In genomic region chr3:6018749-6019148, GRCm38 (mm10) we compare ENCODE assay signal across 24 mouse cellular contexts.
DNase-seq lines count a peak whose midpoint lies in the region; ATAC-seq lines count a peak whose summit lies in the region.
"Had no signal": no experiment of that assay in that cellular context is flagged by ENCODE, and none has a peak within 500 bp of the region (broad histone marks: within the 10 kb centered on the region; RNA-seq: fewer than 3 reads in every experiment).

No protein-coding gene starts in this region.

- no peak overlapping the region for H3K4me2 ChIP-seq in forebrain, embryonic 13.5 days
- H3K4me2 ChIP-seq in forebrain, embryonic 15.5 days (replicated peaks) = no peak overlapping the region
- H3K4me2 ChIP-seq in forebrain, embryonic 12.5 days = no peak overlapping the region
- H3K4me2 ChIP-seq in forebrain, embryonic 16.5 days (ENCODE audit: low read length) = no peak overlapping the region
- H3K4me2 ChIP-seq in hindbrain, embryonic 13.5 days = no peak overlapping the region
- H3K4me2 ChIP-seq: embryonic facial prominence, embryonic 12.5 days had no signal

- DNase-seq in forebrain, embryonic 10.5 days (ENCODE audit: extremely low spot score, low spot score) = no peak
- DNase-seq in telencephalon, adult 2 months (ENCODE audit: low read depth, low spot score) = peak; percentile 0
- no peak for DNase-seq in left cerebral cortex, adult 9 months (ENCODE audit: low spot score in 2 of 2)
- DNase-seq: adrenal gland, adult 8-10 months; adrenal gland, postnatal 14 days; adrenal gland, postnatal 36 days; B cell, adult 2 months; cerebellum, adult 11-12 months; cerebellum, adult 2 months; cerebellum, adult 9-10 months; cerebellum, postnatal 10 days; cerebellum, postnatal 25 days had no signal

- H3K27ac ChIP-seq in forebrain, embryonic 13.5 days = no peak overlapping the region
- H3K27ac ChIP-seq in forebrain, embryonic 10.5 days = no peak overlapping the region
- H3K27ac ChIP-seq in forebrain, embryonic 15.5 days (replicated peaks) = no peak overlapping the region
- H3K27ac ChIP-seq in forebrain, embryonic 12.5 days = no peak overlapping the region
- H3K27ac ChIP-seq in forebrain, embryonic 16.5 days (ENCODE audit: low read length) = no peak overlapping the region
- H3K27ac ChIP-seq in hindbrain, embryonic 13.5 days = no peak overlapping the region
- H3K27ac ChIP-seq: embryonic facial prominence, embryonic 10.5 days; embryonic facial prominence, embryonic 12.5 days had no signal

- H3K9ac ChIP-seq in forebrain, embryonic 13.5 days = no peak overlapping the region
- H3K9ac ChIP-seq in forebrain, embryonic 15.5 days (replicated peaks) = no peak overlapping the region
- H3K9ac ChIP-seq in forebrain, embryonic 12.5 days = no peak overlapping the region
- H3K9ac ChIP-seq in forebrain, embryonic 16.5 days (replicated peaks; ENCODE audit: low read depth, low read length) = no peak overlapping the region
- H3K9ac ChIP-seq in hindbrain, embryonic 13.5 days = no peak overlapping the region
- H3K9ac ChIP-seq: embryonic facial prominence, embryonic 12.5 days had no signal

- no peak overlapping the region for H3K4me3 ChIP-seq in forebrain, embryonic 13.5 days
- no peak overlapping the region for H3K4me3 ChIP-seq in forebrain, embryonic 10.5 days
- no peak overlapping the region for H3K4me3 ChIP-seq in forebrain, embryonic 15.5 days
- H3K4me3 ChIP-seq in forebrain, embryonic 12.5 days (replicated peaks) = no peak overlapping the region
- H3K4me3 ChIP-seq in forebrain, embryonic 16.5 days (replicated peaks; ENCODE audit: low read length) = no peak overlapping the region
- H3K4me3 ChIP-seq in hindbrain, embryonic 13.5 days = no peak overlapping the region
- H3K4me3 ChIP-seq: embryonic facial prominence, embryonic 10.5 days; embryonic facial prominence, embryonic 12.5 days had no signal

- H3K9me3 ChIP-seq in forebrain, embryonic 13.5 days (replicated peaks) = no peaks in the 10 kb centered on the region
- H3K9me3 ChIP-seq in forebrain, embryonic 10.5 days = no peaks in the 10 kb centered on the region
- H3K9me3 ChIP-seq in forebrain, embryonic 15.5 days = no peaks in the 10 kb centered on the region
- no peaks in the 10 kb centered on the region for H3K9me3 ChIP-seq in forebrain, embryonic 12.5 days
- H3K9me3 ChIP-seq in forebrain, embryonic 16.5 days (ENCODE audit: control insufficient read depth, low read length) = no peaks in the 10 kb centered on the region
- no peaks in the 10 kb centered on the region for H3K9me3 ChIP-seq in hindbrain, embryonic 13.5 days
- H3K9me3 ChIP-seq: embryonic facial prominence, embryonic 10.5 days; embryonic facial prominence, embryonic 12.5 days; G1E had no signal

- H3K27me3 ChIP-seq in forebrain, embryonic 13.5 days = no peaks in the 10 kb centered on the region
- no peaks in the 10 kb centered on the region for H3K27me3 ChIP-seq in forebrain, embryonic 10.5 days (ENCODE audit: poor library complexity, severe bottlenecking)
- no peaks in the 10 kb centered on the region for H3K27me3 ChIP-seq in forebrain, embryonic 15.5 days
- H3K27me3 ChIP-seq in forebrain, embryonic 12.5 days = no peaks in the 10 kb centered on the region
- no peaks in the 10 kb centered on the region for H3K27me3 ChIP-seq in forebrain, embryonic 16.5 days (replicated peaks; ENCODE audit: control insufficient read depth, insufficient read depth, low read length)
- no peaks in the 10 kb centered on the region for H3K27me3 ChIP-seq in hindbrain, embryonic 13.5 days
- H3K27me3 ChIP-seq: CH12.LX; embryonic facial prominence, embryonic 12.5 days; Patski had no signal

- ATAC-seq in forebrain, embryonic 13.5 days = peak; percentile 58; the same call in 1 of the 2 replicates
- ATAC-seq in forebrain, embryonic 15.5 days (replicated peaks) = peak; percentile 87
- no peak for ATAC-seq in forebrain, embryonic 12.5 days (ENCODE audit: low FRiP score)
- ATAC-seq in forebrain, embryonic 16.5 days = peak; percentile 94
- no peak for ATAC-seq in hindbrain, embryonic 13.5 days (ENCODE audit: low FRiP score)
- ATAC-seq: activated CD4-positive, CD25-positive, alpha-beta regulatory T cell, adult 4 months; CD4-positive, CD25-positive, alpha-beta regulatory T cell, adult 4 months; Patski had no signal

- H3K4me1 ChIP-seq in forebrain, embryonic 13.5 days = no peaks in the 10 kb centered on the region
- H3K4me1 ChIP-seq in forebrain, embryonic 10.5 days = no peaks in the 10 kb centered on the region
- no peaks in the 10 kb centered on the region for H3K4me1 ChIP-seq in forebrain, embryonic 15.5 days
- no peaks in the 10 kb centered on the region for H3K4me1 ChIP-seq in forebrain, embryonic 12.5 days
- H3K4me1 ChIP-seq in forebrain, embryonic 16.5 days (replicated peaks; ENCODE audit: control insufficient read depth, insufficient read depth, low read length) = no peaks in the 10 kb centered on the region
- no peaks in the 10 kb centered on the region for H3K4me1 ChIP-seq in hindbrain, embryonic 13.5 days (replicated peaks)
- H3K4me1 ChIP-seq: embryonic facial prominence, embryonic 10.5 days; embryonic facial prominence, embryonic 12.5 days had no signal

- H3K36me3 ChIP-seq in forebrain, embryonic 13.5 days (ENCODE audit: poor library complexity, severe bottlenecking) = no peaks in the 10 kb centered on the region
- no peaks in the 10 kb centered on the region for H3K36me3 ChIP-seq in forebrain, embryonic 10.5 days (replicated peaks)
- H3K36me3 ChIP-seq in forebrain, embryonic 15.5 days = no peaks in the 10 kb centered on the region
- no peaks in the 10 kb centered on the region for H3K36me3 ChIP-seq in forebrain, embryonic 12.5 days (replicated peaks)
- H3K36me3 ChIP-seq in forebrain, embryonic 16.5 days (ENCODE audit: control insufficient read depth, insufficient read depth) = no peaks in the 10 kb centered on the region
- no peaks in the 10 kb centered on the region for H3K36me3 ChIP-seq in hindbrain, embryonic 13.5 days
- H3K36me3 ChIP-seq: embryonic facial prominence, embryonic 10.5 days; embryonic facial prominence, embryonic 12.5 days; G1E had no signal

- WGBS in forebrain, embryonic 13.5 days = 80% methylated on average over 1 of the region's 1 CpGs
- WGBS in forebrain, embryonic 10.5 days = 83% methylated on average over 1 of the region's 1 CpGs
- 45% methylated on average over 1 of the region's 1 CpGs for WGBS in forebrain, embryonic 15.5 days
- WGBS in forebrain, embryonic 12.5 days = 88% methylated on average over 1 of the region's 1 CpGs
- 60% methylated on average over 1 of the region's 1 CpGs for WGBS in forebrain, embryonic 16.5 days
- 74% methylated on average over 1 of the region's 1 CpGs for WGBS in hindbrain, embryonic 13.5 days

Comparison
In these comparisons a context has a peak if more than half of its experiments do, and no peak if none do; other contexts are left out.
1. ATAC-seq: peak in forebrain, embryonic 13.5 days (single experiment), forebrain, embryonic 15.5 days (single experiment) and forebrain, embryonic 16.5 days (single experiment); none in forebrain, embryonic 12.5 days (single experiment) and hindbrain, embryonic 13.5 days (single experiment).